ENCODE assay signal across 8 mouse cellular contexts in the genomic region with DNA sequence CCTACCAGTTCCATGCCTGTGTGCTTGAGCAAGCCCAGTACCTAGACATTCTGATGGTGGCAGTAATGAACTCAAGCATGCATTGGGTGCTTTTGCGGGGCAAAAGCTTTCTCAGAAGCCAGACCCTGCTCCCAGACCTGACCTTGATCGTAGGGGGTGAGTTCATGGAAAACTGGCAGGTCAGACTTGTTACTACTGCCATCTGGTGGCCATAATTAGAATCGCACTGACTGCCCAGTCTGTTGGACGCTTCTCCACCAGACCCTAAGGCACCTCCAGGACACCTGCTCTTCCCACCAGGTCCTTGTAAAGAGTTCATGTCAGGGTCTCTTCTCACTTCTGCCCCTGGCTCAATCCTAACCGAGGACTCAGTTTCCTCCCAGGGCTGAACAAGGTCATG. TPM values are rescaled to one million over a fixed set of nuclear protein-coding genes. Genes with fewer than 3 reads are reported as not detected.
A peak's percentile ranks its signal among the peaks of the same experiment; 100 is the strongest.
DNase-seq lines count a peak whose midpoint lies in the region; ATAC-seq lines count a peak whose summit lies in the region.

No protein-coding gene starts in this region.

- H3K4me1 ChIP-seq in forebrain, embryonic 15.5 days, result no peaks in the 10 kb centered on the region
- peaks cover 15% of the 10 kb centered on the region for H3K4me1 ChIP-seq in kidney, embryonic 15.5 days
- 0 out of 2 replicates have a peak, but pooled peaks cover 2% of the 10 kb centered on the region for H3K4me1 ChIP-seq in liver, embryonic 13.5 days (replicated peaks)

- H3K36me3 ChIP-seq in forebrain, embryonic 15.5 days, result peaks cover 53% of the 10 kb centered on the region
- H3K36me3 ChIP-seq in kidney, embryonic 15.5 days, result no peaks in the 10 kb centered on the region
- H3K36me3 ChIP-seq in liver, embryonic 13.5 days, result no peaks in the 10 kb centered on the region

- H3K9me3 ChIP-seq in forebrain, embryonic 15.5 days, result no peaks in the 10 kb centered on the region
- H3K9me3 ChIP-seq in kidney, embryonic 15.5 days (replicated peaks), result no peaks in the 10 kb centered on the region
- H3K9me3 ChIP-seq in liver, embryonic 13.5 days (replicated peaks), result no peaks in the 10 kb centered on the region

- ATAC-seq in CD4-positive, CD25-positive, alpha-beta regulatory T cell, adult 4 months, result no peak
- ATAC-seq in forebrain, embryonic 15.5 days (replicated peaks), result 0 out of 2 replicates have a peak, but pooled peaks have one; percentile 49
- peak; percentile 13; the same call in 1 of the 2 replicates for ATAC-seq in kidney, embryonic 15.5 days (replicated peaks; ENCODE audit: low FRiP score)
- 0 out of 2 replicates have a peak, but pooled peaks have one; percentile 19 for ATAC-seq in liver, embryonic 13.5 days (ENCODE audit: low read depth)

- WGBS in forebrain, embryonic 15.5 days, result 4% methylated on average over 5 of the region's 5 CpGs
- 0% methylated on average over 5 of the region's 5 CpGs for WGBS in kidney, embryonic 15.5 days
- WGBS in liver, embryonic 13.5 days (ENCODE audit: insufficient replicate concordance), result 1% methylated on average over 5 of the region's 5 CpGs

- H3K4me2 ChIP-seq in forebrain, embryonic 15.5 days (replicated peaks), result no peak overlapping the region
- 0 out of 2 replicates have a peak overlapping the region, but pooled peaks have one; percentile 31 for H3K4me2 ChIP-seq in kidney, embryonic 15.5 days
- H3K4me2 ChIP-seq in liver, embryonic 13.5 days, result no peak overlapping the region

- no peak overlapping the region for H3K27ac ChIP-seq in forebrain, embryonic 15.5 days (replicated peaks)
- H3K27ac ChIP-seq in kidney, embryonic 15.5 days, result peak overlapping the region; percentile 84
- H3K27ac ChIP-seq in liver, embryonic 13.5 days, result no peak overlapping the region

- peak; percentile 64 for DNase-seq in CD4-positive, CD25-positive, alpha-beta regulatory T cell, adult 2 months (ENCODE audit: low read depth, low spot score)
- DNase-seq in B cell, adult 2 months, result peak; percentile 67 to 68
- peak; percentile 28 for DNase-seq in c-Kit-negative CD71-positive TER-119-positive erythroid progenitor cells, embryonic 14.5 days (ENCODE audit: low read depth, low spot score)
- no peak for DNase-seq in liver, embryonic 13.5 days
- peak; percentile 22 for DNase-seq in ovary, postnatal 36 days (ENCODE audit: low spot score)

- H3K4me3 ChIP-seq in forebrain, embryonic 15.5 days, result no peak overlapping the region
- no peak overlapping the region for H3K4me3 ChIP-seq in kidney, embryonic 15.5 days (replicated peaks)
- no peak overlapping the region for H3K4me3 ChIP-seq in liver, embryonic 13.5 days (replicated peaks)

- H3K9ac ChIP-seq in forebrain, embryonic 15.5 days (replicated peaks), result no peak overlapping the region
- H3K9ac ChIP-seq in kidney, embryonic 15.5 days, result no peak overlapping the region
- no peak overlapping the region for H3K9ac ChIP-seq in liver, embryonic 13.5 days

- no peaks in the 10 kb centered on the region for H3K27me3 ChIP-seq in forebrain, embryonic 15.5 days
- peaks cover 6% of the 10 kb centered on the region; the same call in 1 of the 2 replicates for H3K27me3 ChIP-seq in kidney, embryonic 15.5 days
- peaks cover 18% of the 10 kb centered on the region for H3K27me3 ChIP-seq in liver, embryonic 13.5 days

RNA-seq across cellular contexts. Expression of gene Trim67, which starts 34.5 kb away (rescaled TPM):
- not detected for polyA plus RNA-seq in CD4-positive, CD25-positive, alpha-beta regulatory T cell, adult 4 months (2017; shearing (Covaris generic))
- 23.9 and 26.0 TPM in 2 replicates for polyA plus RNA-seq in forebrain, embryonic 15.5 days (2015; fragmentation: Nextera tagmentation; extraction: Ambion mirVana)
- polyA plus RNA-seq in kidney, embryonic 15.5 days (2015; fragmentation: Nextera tagmentation; extraction: Ambion mirVana), result 0.10 and 0.36 TPM in 2 replicates
- polyA plus RNA-seq in liver, embryonic 13.5 days (2015; fragmentation: Nextera tagmentation; extraction: Ambion mirVana), result 0.03 TPM in 1 of 2 replicates, not detected in the other

RNA-seq across cellular contexts. Expression of gene Gnpat, which starts 35.4 kb away (rescaled TPM):
- polyA plus RNA-seq in CD4-positive, CD25-positive, alpha-beta regulatory T cell, adult 4 months (2017; shearing (Covaris generic)), result 10 to 100 TPM; 43.0 to 54.7 TPM
- 89.5 and 93.0 TPM in 2 replicates for polyA plus RNA-seq in forebrain, embryonic 15.5 days (2015; fragmentation: Nextera tagmentation; extraction: Ambion mirVana)
- 101 and 114 TPM in 2 replicates for polyA plus RNA-seq in kidney, embryonic 15.5 days (2015; fragmentation: Nextera tagmentation; extraction: Ambion mirVana)
- 47.3 and 53.9 TPM in 2 replicates for polyA plus RNA-seq in liver, embryonic 13.5 days (2015; fragmentation: Nextera tagmentation; extraction: Ambion mirVana)

RNA-seq across cellular contexts. Expression of gene 2810004N23Rik, which starts 35.5 kb away (rescaled TPM):
- 10 to 100 TPM; 30.0 to 43.0 TPM for polyA plus RNA-seq in CD4-positive, CD25-positive, alpha-beta regulatory T cell, adult 4 months (2017; shearing (Covaris generic))
- polyA plus RNA-seq in forebrain, embryonic 15.5 days (2015; fragmentation: Nextera tagmentation; extraction: Ambion mirVana), result 34.0 and 40.5 TPM in 2 replicates
- 52.7 and 53.3 TPM in 2 replicates for polyA plus RNA-seq in kidney, embryonic 15.5 days (2015; fragmentation: Nextera tagmentation; extraction: Ambion mirVana)
- 28.9 and 35.3 TPM in 2 replicates for polyA plus RNA-seq in liver, embryonic 13.5 days (2015; fragmentation: Nextera tagmentation; extraction: Ambion mirVana)

Comparison
In these comparisons a context has a peak if more than half of its experiments do, and no peak if none do; other contexts are left out.
1. RNA of gene Trim67, which starts 34.5 kb away (polyA plus RNA-seq): 23.9 to 26.0 TPM in forebrain, embryonic 15.5 days; 0.10 to 0.36 TPM in kidney, embryonic 15.5 days, 0.03 TPM in liver, embryonic 13.5 days and not detected in CD4-positive, CD25-positive, alpha-beta regulatory T cell, adult 4 months; every median in the first group is over 10 times any median in the second.